Mouse (Mus musculus): Measurements from ENCODE around the gene Shmt1. TPM values are rescaled to one million over a fixed set of nuclear protein-coding genes. Genes with fewer than 3 reads are reported as not detected.

Gene Shmt1
- total and polyA plus RNA-seq, 3 experiments: 11.1 to 107 (median 22.2) TPM

- Histone ChIP-seq H3K4me3 (ENCODE audit: low read depth, low read length) (peak overlapping the region; percentile 96), H3K27me3 (ENCODE audit: insufficient read depth, low read length) (no peaks in the 10 kb centered on the region), H3K4me1 (ENCODE audit: insufficient read depth, low read depth, low read length) (peaks cover 79% of the 10 kb centered on the region), H3K9me3 (replicated peaks) (no peaks in the 10 kb centered on the region), H3K36me3 (replicated peaks) (peaks cover 67% of the 10 kb centered on the region)
- TF ChIP-seq TAL1 (conservative IDR thresholded peaks at IDR 0.05; ENCODE audit: low read depth, low read length) (no peak), GATA1 (IDR thresholded peaks at IDR 0.05; ENCODE audit: borderline replicate concordance, low read length) (no peak), GATA2 (IDR thresholded peaks at IDR 0.05; ENCODE audit: borderline replicate concordance, low read depth, low read length) (no peak), CTCF (IDR thresholded peaks at IDR 0.05; ENCODE audit: low read depth, low read length) (no peak), POLR2AphosphoS5 (IDR thresholded peaks at IDR 0.05; ENCODE audit: insufficient replicate concordance, low read depth, low read length) (no peak)
- ATAC-seq (ENCODE audit: extremely low read depth, insufficient number of reproducible peaks, low FRiP score, poor library complexity, severe bottlenecking): no peak
- no peak for DNase-seq (ENCODE audit: low spot score)
These were observed 31.8 kb downstream of the Shmt1 start for GRCm38 (mm10) chr11:60779673-60780189.

GRCm38 (mm10) chr11:60777801-60778370 lies 33.6 kb downstream of the Shmt1 start:
- H3K27me3 ChIP-seq (ENCODE audit: insufficient read depth, low read length): no peaks in the 10 kb centered on the region
- H3K9me3 ChIP-seq (replicated peaks): no peaks in the 10 kb centered on the region
- no peak for DNase-seq (ENCODE audit: low spot score)
- peaks cover 49% of the 10 kb centered on the region for H3K36me3 ChIP-seq (replicated peaks)
- H3K4me3 ChIP-seq (ENCODE audit: low read depth, low read length): peak overlapping the region; percentile 96
- ATAC-seq (ENCODE audit: extremely low read depth, insufficient number of reproducible peaks, low FRiP score, poor library complexity, severe bottlenecking): no peak
- TF ChIP-seq GATA1 (IDR thresholded peaks at IDR 0.05; ENCODE audit: borderline replicate concordance, low read length): no peak
- no peak for TF ChIP-seq POLR2AphosphoS5 (IDR thresholded peaks at IDR 0.05; ENCODE audit: insufficient replicate concordance, low read depth, low read length)
- no peak for TF ChIP-seq CTCF (IDR thresholded peaks at IDR 0.05; ENCODE audit: low read depth, low read length)
- no peak for TF ChIP-seq GATA2 (IDR thresholded peaks at IDR 0.05; ENCODE audit: borderline replicate concordance, low read depth, low read length)
- H3K4me1 ChIP-seq (ENCODE audit: insufficient read depth, low read depth, low read length): peaks cover 75% of the 10 kb centered on the region

GRCm38 (mm10) chr11:60776829-60777740 lies 34.4 kb downstream of the Shmt1 start, which contains the start of the genes Top3a and Smcr8:
Gene Top3a, minus strand, starts transcription at chr11:60777365.
Gene Smcr8, plus strand, starts transcription at chr11:60777524.
- H3K27me3 ChIP-seq (ENCODE audit: insufficient read depth, low read length): no peaks in the 10 kb centered on the region
- DNase-seq (ENCODE audit: low spot score) (peak; percentile 82), ATAC-seq (ENCODE audit: extremely low read depth, insufficient number of reproducible peaks, low FRiP score, poor library complexity, severe bottlenecking) (peak; percentile 91)
- no peaks in the 10 kb centered on the region for H3K9me3 ChIP-seq (replicated peaks)
- peak within 1 kb of the TSS; percentile 96 for H3K4me3 ChIP-seq (ENCODE audit: low read depth, low read length)
- peaks cover 69% of the 10 kb centered on the region for H3K4me1 ChIP-seq (ENCODE audit: insufficient read depth, low read depth, low read length)
- TF ChIP-seq CTCF (IDR thresholded peaks at IDR 0.05; ENCODE audit: low read depth, low read length) (no peak), GATA2 (IDR thresholded peaks at IDR 0.05; ENCODE audit: borderline replicate concordance, low read depth, low read length) (no peak), TAL1 (conservative IDR thresholded peaks at IDR 0.05; ENCODE audit: low read depth, low read length) (no peak), GATA1 (IDR thresholded peaks at IDR 0.05; ENCODE audit: borderline replicate concordance, low read length) (no peak), POLR2AphosphoS5 (IDR thresholded peaks at IDR 0.05; ENCODE audit: insufficient replicate concordance, low read depth, low read length) (no peak)
- peaks cover 41% of the 10 kb centered on the region for H3K36me3 ChIP-seq (replicated peaks)

DNA sequence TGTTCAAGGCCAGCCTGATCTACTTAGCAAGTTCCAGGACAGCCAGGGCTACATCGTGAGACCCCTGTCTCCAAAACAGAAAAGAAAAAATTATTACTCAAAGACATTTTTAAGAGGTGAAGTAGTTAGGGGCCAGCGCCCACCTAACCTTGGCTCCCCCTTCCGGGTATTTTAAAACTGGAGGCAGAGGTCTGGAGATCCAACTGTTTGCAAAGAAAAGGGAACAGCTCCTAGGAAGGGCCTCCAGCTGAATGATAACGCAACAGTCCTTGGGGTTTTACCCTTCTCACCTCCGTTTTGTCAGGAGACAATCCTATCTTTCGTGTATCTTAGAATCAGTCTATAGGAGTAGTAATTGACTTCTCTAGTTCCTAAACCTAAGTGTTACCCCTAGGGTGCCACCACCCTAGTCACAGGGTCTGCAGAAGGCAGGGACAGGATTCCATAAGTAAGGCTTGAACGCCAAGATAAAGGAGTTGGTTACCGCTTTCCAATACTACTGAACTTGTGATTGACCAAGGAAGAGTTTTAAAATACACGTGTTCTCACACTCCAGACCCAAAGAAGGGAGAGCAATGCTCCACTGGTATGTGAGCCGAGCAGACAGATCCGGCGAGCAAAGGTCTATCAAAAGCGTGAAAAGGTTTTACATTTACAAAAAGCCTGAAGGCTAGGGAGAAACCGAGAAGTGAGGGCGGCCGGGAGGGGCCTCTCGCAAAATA lies 35.2 kb downstream of the Shmt1 start:
- no peak for TF ChIP-seq POLR2AphosphoS5 (IDR thresholded peaks at IDR 0.05; ENCODE audit: insufficient replicate concordance, low read depth, low read length)
- TF ChIP-seq CTCF (IDR thresholded peaks at IDR 0.05; ENCODE audit: low read depth, low read length): no peak
- no peak for TF ChIP-seq GATA1 (IDR thresholded peaks at IDR 0.05; ENCODE audit: borderline replicate concordance, low read length)
- no peak for TF ChIP-seq TAL1 (conservative IDR thresholded peaks at IDR 0.05; ENCODE audit: low read depth, low read length)
- TF ChIP-seq GATA2 (IDR thresholded peaks at IDR 0.05; ENCODE audit: borderline replicate concordance, low read depth, low read length): no peak
- DNase-seq (ENCODE audit: low spot score) (no peak), ATAC-seq (ENCODE audit: extremely low read depth, insufficient number of reproducible peaks, low FRiP score, poor library complexity, severe bottlenecking) (no peak)
- Histone ChIP-seq H3K4me1 (ENCODE audit: insufficient read depth, low read depth, low read length) (peaks cover 64% of the 10 kb centered on the region), H3K4me3 (ENCODE audit: low read depth, low read length) (peak overlapping the region; percentile 96), H3K27me3 (ENCODE audit: insufficient read depth, low read length) (no peaks in the 10 kb centered on the region), H3K36me3 (replicated peaks) (peaks cover 36% of the 10 kb centered on the region), H3K9me3 (replicated peaks) (no peaks in the 10 kb centered on the region)

DNA sequence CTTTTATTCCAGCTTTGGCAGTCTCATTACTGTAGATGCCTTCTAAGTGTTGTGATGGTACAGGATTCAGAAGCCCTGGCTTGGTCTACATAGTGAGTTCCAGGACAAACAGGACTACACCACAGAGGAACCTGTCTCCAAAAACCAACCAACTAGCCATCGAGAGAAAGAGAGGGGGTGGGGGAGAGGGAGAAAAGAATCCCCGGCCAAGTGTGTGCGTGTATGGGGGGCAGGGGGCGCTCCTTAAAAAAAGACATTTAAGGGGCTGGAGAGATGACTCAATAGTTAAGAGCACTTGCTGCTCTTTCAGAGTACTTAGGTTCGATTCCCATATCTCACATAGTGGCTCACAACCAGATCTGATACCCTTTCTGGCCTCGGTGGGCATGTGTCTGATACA lies 35.9 kb downstream of the Shmt1 start:
- Histone ChIP-seq H3K9me3 (replicated peaks) (no peaks in the 10 kb centered on the region), H3K36me3 (replicated peaks) (peaks cover 33% of the 10 kb centered on the region), H3K27me3 (ENCODE audit: insufficient read depth, low read length) (no peaks in the 10 kb centered on the region), H3K4me3 (ENCODE audit: low read depth, low read length) (peak overlapping the region; percentile 96), H3K4me1 (ENCODE audit: insufficient read depth, low read depth, low read length) (peaks cover 62% of the 10 kb centered on the region)
- DNase-seq (ENCODE audit: low spot score) (no peak), ATAC-seq (ENCODE audit: extremely low read depth, insufficient number of reproducible peaks, low FRiP score, poor library complexity, severe bottlenecking) (no peak)
- TF ChIP-seq GATA2 (IDR thresholded peaks at IDR 0.05; ENCODE audit: borderline replicate concordance, low read depth, low read length): no peak
- TF ChIP-seq TAL1 (conservative IDR thresholded peaks at IDR 0.05; ENCODE audit: low read depth, low read length): no peak
- no peak for TF ChIP-seq GATA1 (IDR thresholded peaks at IDR 0.05; ENCODE audit: borderline replicate concordance, low read length)
- no peak for TF ChIP-seq POLR2AphosphoS5 (IDR thresholded peaks at IDR 0.05; ENCODE audit: insufficient replicate concordance, low read depth, low read length)
- no peak for TF ChIP-seq CTCF (IDR thresholded peaks at IDR 0.05; ENCODE audit: low read depth, low read length)
